Mouse (Mus musculus): ENCODE data around the gene Ntm. TPM values are rescaled to one million over a fixed set of nuclear protein-coding genes. Genes with fewer than 3 reads are reported as not detected.

Gene Ntm
- polyA plus RNA-seq, 1 experiment from 2014 or later: 39.7 TPM

DNA sequence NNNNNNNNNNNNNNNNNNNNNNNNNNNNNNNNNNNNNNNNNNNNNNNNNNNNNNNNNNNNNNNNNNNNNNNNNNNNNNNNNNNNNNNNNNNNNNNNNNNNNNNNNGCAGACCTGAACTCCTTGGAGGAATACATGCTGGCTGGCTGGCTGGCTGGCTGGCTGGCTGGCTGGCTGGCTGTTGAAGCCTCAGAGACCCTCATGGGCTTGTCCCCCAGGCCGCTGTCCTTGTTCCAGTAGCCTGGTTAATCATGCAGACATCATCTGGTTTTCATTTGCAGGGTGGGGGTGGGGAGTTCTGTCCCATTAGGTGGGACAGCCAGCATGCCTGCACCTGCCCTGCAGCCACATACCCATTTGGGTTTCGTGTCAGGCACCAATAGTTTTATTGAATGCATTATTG is 129.2 kb downstream of the Ntm start:
- H3K27ac ChIP-seq (ENCODE audit: low read depth, low read length): no peak overlapping the region
- no peaks in the 10 kb centered on the region for H3K36me3 ChIP-seq (ENCODE audit: control insufficient read depth, insufficient read depth, low read length)
- no peak overlapping the region for H3K4me2 ChIP-seq
- no peak overlapping the region for H3K9ac ChIP-seq (ENCODE audit: low read depth, low read length)
- no peaks in the 10 kb centered on the region for H3K4me1 ChIP-seq (ENCODE audit: control insufficient read depth, insufficient read depth, low read length)
- H3K4me3 ChIP-seq (ENCODE audit: low read depth, low read length): no peak overlapping the region
- no peak for ATAC-seq (replicated peaks; ENCODE audit: insufficient number of reproducible peaks, low FRiP score, low TSS enrichment)
- 38% methylated on average over 2 of the region's 2 CpGs for WGBS (ENCODE audit: insufficient replicate concordance)
- no peaks in the 10 kb centered on the region; the same call in 1 of the 2 replicates for H3K27me3 ChIP-seq (ENCODE audit: control insufficient read depth, insufficient read depth, low read length)
- H3K9me3 ChIP-seq (replicated peaks; ENCODE audit: control insufficient read depth, low read length): no peaks in the 10 kb centered on the region

DNA sequence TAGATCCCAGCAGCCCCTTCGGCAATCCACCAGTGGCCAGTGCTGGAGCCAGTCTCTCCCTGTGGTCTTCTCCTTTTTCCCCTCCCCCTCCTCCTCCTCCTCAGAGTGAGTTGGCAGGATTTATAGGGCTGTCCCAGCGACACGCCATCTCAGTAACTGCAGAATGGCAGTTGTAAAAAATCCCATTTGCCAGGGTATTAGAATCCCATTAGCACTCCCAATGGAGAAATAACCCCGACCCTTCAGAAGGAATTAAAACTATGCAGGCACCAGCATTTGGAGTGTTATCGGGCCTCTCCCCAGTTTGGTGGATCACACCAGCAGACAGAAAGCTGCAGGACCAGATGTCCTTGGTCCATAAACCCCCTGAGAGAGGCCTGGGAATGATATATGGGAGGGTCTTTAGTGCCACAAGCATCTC is 135.7 kb downstream of the Ntm start:
- Histone ChIP-seq H3K4me2 (no peak overlapping the region), H3K9me3 (replicated peaks; ENCODE audit: control insufficient read depth, low read length) (no peaks in the 10 kb centered on the region), H3K27me3 (ENCODE audit: control insufficient read depth, insufficient read depth, low read length) (no peaks in the 10 kb centered on the region; the same call in 1 of the 2 replicates), H3K9ac (ENCODE audit: low read depth, low read length) (no peak overlapping the region), H3K36me3 (ENCODE audit: control insufficient read depth, insufficient read depth, low read length) (no peaks in the 10 kb centered on the region), H3K4me1 (ENCODE audit: control insufficient read depth, insufficient read depth, low read length) (no peaks in the 10 kb centered on the region), H3K4me3 (ENCODE audit: low read depth, low read length) (no peak overlapping the region), H3K27ac (ENCODE audit: low read depth, low read length) (no peak overlapping the region)
- no peak for ATAC-seq (replicated peaks; ENCODE audit: insufficient number of reproducible peaks, low FRiP score, low TSS enrichment)
- WGBS (ENCODE audit: insufficient replicate concordance): 37% methylated on average over 5 of the region's 5 CpGs

DNA sequence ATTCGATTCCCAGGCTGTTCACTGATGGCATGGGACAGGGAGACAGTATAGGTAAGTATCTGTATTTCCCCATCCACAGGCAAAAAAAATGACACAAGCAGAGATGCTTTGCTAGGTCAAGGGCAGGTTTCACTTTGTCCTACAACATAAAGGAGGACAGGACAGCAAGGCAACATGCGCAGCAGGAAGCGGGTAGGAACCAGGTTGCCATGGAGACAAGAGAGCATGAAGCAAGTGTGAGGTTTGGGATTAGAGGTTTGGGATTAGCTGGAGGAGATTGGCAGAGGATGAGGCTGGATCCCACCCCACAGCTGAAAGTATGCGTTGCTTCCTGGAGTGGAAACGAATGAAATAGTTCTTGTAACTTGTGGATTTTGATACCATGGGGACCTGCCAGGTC is 137.7 kb downstream of the Ntm start:
- Histone ChIP-seq H3K9me3 (replicated peaks; ENCODE audit: control insufficient read depth, low read length) (no peaks in the 10 kb centered on the region), H3K4me1 (ENCODE audit: control insufficient read depth, insufficient read depth, low read length) (no peaks in the 10 kb centered on the region), H3K27me3 (ENCODE audit: control insufficient read depth, insufficient read depth, low read length) (no peaks in the 10 kb centered on the region; the same call in 1 of the 2 replicates), H3K4me3 (ENCODE audit: low read depth, low read length) (no peak overlapping the region), H3K36me3 (ENCODE audit: control insufficient read depth, insufficient read depth, low read length) (no peaks in the 10 kb centered on the region), H3K4me2 (no peak overlapping the region), H3K27ac (ENCODE audit: low read depth, low read length) (no peak overlapping the region), H3K9ac (ENCODE audit: low read depth, low read length) (no peak overlapping the region)
- no peak for ATAC-seq (replicated peaks; ENCODE audit: insufficient number of reproducible peaks, low FRiP score, low TSS enrichment)
- 82% methylated on average over 5 of the region's 5 CpGs for WGBS (ENCODE audit: insufficient replicate concordance)

DNA sequence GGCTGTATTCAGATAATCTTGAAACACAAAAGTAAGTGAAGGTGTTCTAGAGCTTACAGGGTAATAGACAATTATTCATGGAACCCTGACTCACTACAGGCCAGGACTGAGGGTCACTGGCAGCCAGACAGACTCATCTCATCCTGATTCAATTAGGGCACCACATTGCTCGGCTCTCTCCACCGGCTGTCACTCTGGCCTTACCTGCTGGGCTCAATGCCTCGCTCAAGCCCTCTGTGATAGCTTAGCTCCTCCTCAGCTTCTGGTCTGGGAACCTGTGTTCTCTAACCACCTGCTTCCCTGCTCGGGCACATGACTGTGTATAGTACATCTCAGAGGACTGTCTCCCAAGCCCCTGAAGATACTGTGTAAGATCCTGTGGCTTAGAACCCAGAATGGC is 139.2 kb downstream of the Ntm start:
- H3K4me2 ChIP-seq: no peak overlapping the region
- no peaks in the 10 kb centered on the region for H3K36me3 ChIP-seq (ENCODE audit: control insufficient read depth, insufficient read depth, low read length)
- 75% methylated on average over 4 of the region's 4 CpGs for WGBS (ENCODE audit: insufficient replicate concordance)
- H3K9me3 ChIP-seq (replicated peaks; ENCODE audit: control insufficient read depth, low read length): no peaks in the 10 kb centered on the region
- H3K27me3 ChIP-seq (ENCODE audit: control insufficient read depth, insufficient read depth, low read length): no peaks in the 10 kb centered on the region
- no peak for ATAC-seq (replicated peaks; ENCODE audit: insufficient number of reproducible peaks, low FRiP score, low TSS enrichment)
- no peak overlapping the region for H3K4me3 ChIP-seq (ENCODE audit: low read depth, low read length)
- H3K27ac ChIP-seq (ENCODE audit: low read depth, low read length): no peak overlapping the region
- H3K9ac ChIP-seq (ENCODE audit: low read depth, low read length): no peak overlapping the region
- no peaks in the 10 kb centered on the region for H3K4me1 ChIP-seq (ENCODE audit: control insufficient read depth, insufficient read depth, low read length)

DNA sequence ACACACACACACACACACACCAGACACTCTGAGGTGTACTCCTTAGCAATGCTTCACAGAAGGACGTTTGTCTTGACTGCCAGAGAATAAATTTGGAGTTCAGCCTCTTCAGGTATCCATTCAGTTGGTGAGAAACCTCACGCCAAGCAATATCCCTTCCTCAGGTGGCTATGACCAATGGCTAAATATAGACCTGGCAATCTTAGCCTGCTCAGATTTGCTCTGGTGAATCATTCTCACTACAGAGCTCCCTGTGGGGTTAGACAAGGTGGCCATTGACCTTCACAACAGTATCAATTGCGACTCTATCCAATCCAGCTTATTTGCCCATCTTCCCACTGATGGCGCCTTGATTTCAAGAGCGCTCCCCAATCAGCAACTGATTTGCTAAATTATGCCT is 150.3 kb downstream of the Ntm start:
- Histone ChIP-seq H3K36me3 (ENCODE audit: control insufficient read depth, insufficient read depth, low read length) (no peaks in the 10 kb centered on the region), H3K27ac (ENCODE audit: low read depth, low read length) (no peak overlapping the region), H3K4me1 (ENCODE audit: control insufficient read depth, insufficient read depth, low read length) (no peaks in the 10 kb centered on the region), H3K27me3 (ENCODE audit: control insufficient read depth, insufficient read depth, low read length) (no peaks in the 10 kb centered on the region), H3K4me2 (no peak overlapping the region), H3K9ac (ENCODE audit: low read depth, low read length) (no peak overlapping the region), H3K9me3 (replicated peaks; ENCODE audit: control insufficient read depth, low read length) (no peaks in the 10 kb centered on the region), H3K4me3 (ENCODE audit: low read depth, low read length) (no peak overlapping the region)
- 74% methylated on average over 5 of the region's 5 CpGs for WGBS (ENCODE audit: insufficient replicate concordance)
- ATAC-seq (replicated peaks; ENCODE audit: insufficient number of reproducible peaks, low FRiP score, low TSS enrichment): no peak

DNA sequence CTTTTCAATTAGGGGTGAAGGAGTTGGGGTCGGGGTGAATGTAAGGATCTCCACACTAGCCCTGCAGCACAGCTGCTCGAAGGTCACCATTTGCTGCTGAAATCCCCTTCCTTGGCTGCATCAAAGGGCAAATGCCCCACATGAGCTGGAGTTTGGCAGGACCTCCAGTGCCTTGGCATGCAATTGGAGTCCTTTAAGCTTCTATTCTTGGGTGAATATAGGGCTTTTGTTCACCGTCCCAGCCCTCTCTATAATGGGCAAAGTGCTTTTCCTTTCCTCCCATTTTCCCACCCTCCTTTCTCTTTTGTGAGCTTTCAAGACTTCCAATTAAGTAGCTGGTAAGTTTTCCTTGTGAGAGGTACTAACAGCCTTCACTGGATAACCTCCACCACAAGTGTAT is 156.2 kb downstream of the Ntm start:
- Histone ChIP-seq H3K4me3 (ENCODE audit: low read depth, low read length) (no peak overlapping the region), H3K4me2 (no peak overlapping the region), H3K27me3 (ENCODE audit: control insufficient read depth, insufficient read depth, low read length) (no peaks in the 10 kb centered on the region), H3K4me1 (ENCODE audit: control insufficient read depth, insufficient read depth, low read length) (no peaks in the 10 kb centered on the region), H3K9ac (ENCODE audit: low read depth, low read length) (no peak overlapping the region), H3K9me3 (replicated peaks; ENCODE audit: control insufficient read depth, low read length) (no peaks in the 10 kb centered on the region), H3K36me3 (ENCODE audit: control insufficient read depth, insufficient read depth, low read length) (no peaks in the 10 kb centered on the region), H3K27ac (ENCODE audit: low read depth, low read length) (no peak overlapping the region)
- no peak for ATAC-seq (replicated peaks; ENCODE audit: insufficient number of reproducible peaks, low FRiP score, low TSS enrichment)
- 59% methylated on average over 3 of the region's 3 CpGs for WGBS (ENCODE audit: insufficient replicate concordance)

DNA sequence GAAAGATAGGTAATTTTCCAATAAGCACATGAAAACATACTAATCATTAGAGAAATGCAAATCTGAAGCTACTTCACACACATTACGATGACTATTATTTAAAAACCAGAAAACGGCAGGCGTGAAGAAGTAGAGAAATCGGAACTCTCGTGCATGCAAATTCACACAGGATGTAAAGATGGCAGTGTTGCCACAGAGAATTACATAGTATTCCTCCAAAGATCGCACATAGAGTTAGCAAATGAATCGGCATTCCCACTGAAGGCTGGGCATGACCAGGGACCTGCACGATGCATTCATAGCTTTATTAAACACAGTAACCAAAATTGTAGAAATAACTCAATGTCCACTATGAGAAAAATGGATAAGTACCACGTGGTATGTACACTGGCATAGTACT is 158.5 kb downstream of the Ntm start:
- Histone ChIP-seq H3K4me1 (ENCODE audit: control insufficient read depth, insufficient read depth, low read length) (no peaks in the 10 kb centered on the region), H3K27me3 (ENCODE audit: control insufficient read depth, insufficient read depth, low read length) (no peaks in the 10 kb centered on the region), H3K27ac (ENCODE audit: low read depth, low read length) (no peak overlapping the region), H3K9ac (ENCODE audit: low read depth, low read length) (no peak overlapping the region), H3K36me3 (ENCODE audit: control insufficient read depth, insufficient read depth, low read length) (no peaks in the 10 kb centered on the region), H3K4me3 (ENCODE audit: low read depth, low read length) (no peak overlapping the region), H3K9me3 (replicated peaks; ENCODE audit: control insufficient read depth, low read length) (no peaks in the 10 kb centered on the region), H3K4me2 (no peak overlapping the region)
- ATAC-seq (replicated peaks; ENCODE audit: insufficient number of reproducible peaks, low FRiP score, low TSS enrichment): no peak
- WGBS (ENCODE audit: insufficient replicate concordance): 86% methylated on average over 9 of the region's 9 CpGs

DNA sequence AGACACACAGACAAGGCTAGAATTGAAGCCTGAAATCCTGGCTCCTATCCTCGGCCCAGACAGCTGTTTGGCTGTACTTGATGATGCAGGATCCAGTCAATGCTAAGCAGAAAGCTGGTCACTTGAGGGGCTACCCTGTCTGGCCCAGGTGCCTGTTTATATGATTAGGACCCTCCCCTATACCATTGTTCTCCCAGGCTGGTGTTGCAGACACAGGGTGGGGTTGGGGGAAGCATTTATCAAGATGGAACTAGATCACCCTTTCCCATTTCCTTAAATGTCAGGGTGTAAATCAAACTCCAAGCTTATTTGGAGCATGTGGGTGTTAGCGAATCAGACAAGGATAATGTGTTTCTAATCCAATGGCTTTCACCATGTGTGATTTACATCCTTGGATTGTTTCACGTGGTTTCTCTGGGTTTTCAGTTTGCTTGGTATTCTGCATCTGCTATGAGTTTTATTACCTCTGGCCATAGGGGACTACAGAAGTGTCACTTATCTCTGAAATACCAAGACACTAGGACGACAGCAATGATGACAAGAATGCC is 159.1 kb downstream of the Ntm start:
- ATAC-seq (replicated peaks; ENCODE audit: insufficient number of reproducible peaks, low FRiP score, low TSS enrichment): no peak
- no peaks in the 10 kb centered on the region for H3K36me3 ChIP-seq (ENCODE audit: control insufficient read depth, insufficient read depth, low read length)
- no peak overlapping the region for H3K9ac ChIP-seq (ENCODE audit: low read depth, low read length)
- no peak overlapping the region for H3K4me2 ChIP-seq
- no peaks in the 10 kb centered on the region for H3K27me3 ChIP-seq (ENCODE audit: control insufficient read depth, insufficient read depth, low read length)
- H3K4me1 ChIP-seq (ENCODE audit: control insufficient read depth, insufficient read depth, low read length): no peaks in the 10 kb centered on the region
- no peaks in the 10 kb centered on the region for H3K9me3 ChIP-seq (replicated peaks; ENCODE audit: control insufficient read depth, low read length)
- H3K27ac ChIP-seq (ENCODE audit: low read depth, low read length): no peak overlapping the region
- no peak overlapping the region for H3K4me3 ChIP-seq (ENCODE audit: low read depth, low read length)
- WGBS (ENCODE audit: insufficient replicate concordance): 58% methylated on average over 4 of the region's 4 CpGs

DNA sequence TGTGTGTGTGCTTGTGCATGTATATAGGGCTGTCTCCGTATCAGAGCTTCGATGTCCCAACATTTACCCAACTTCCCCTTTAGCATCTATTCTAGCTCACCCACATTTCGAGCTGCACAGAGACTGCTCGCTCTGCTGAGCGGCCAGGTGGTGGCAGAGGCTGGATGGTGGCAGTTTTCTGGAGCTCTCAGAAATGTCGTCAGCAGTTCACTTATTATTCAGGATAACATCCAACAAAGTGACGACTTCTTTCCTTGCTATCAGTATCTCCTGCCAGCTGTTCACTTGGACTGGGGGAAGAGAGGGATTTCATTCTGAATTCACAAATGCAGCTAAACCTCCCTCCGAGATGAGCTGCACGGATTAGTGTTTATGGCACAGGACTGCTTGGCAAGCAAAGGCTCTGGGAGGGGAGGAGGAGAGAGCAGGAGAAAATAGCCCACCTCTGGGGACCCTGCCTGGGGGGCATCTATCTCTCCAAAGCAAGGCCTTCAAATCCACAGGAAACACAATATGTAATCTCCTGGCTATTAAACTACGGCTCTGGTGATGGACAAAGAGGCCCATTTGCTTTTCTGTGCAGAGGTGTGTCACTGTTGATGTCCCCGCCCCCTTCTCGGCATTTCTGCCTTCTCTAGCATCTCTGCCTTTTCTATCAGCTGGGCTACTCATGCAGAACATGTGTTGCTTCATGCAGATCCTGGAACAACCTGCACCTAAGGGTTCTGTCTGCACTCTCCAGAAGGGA is 159.8 kb downstream of the Ntm start:
- 52% methylated on average over 12 of the region's 12 CpGs for WGBS (ENCODE audit: insufficient replicate concordance)
- Histone ChIP-seq H3K36me3 (ENCODE audit: control insufficient read depth, insufficient read depth, low read length) (no peaks in the 10 kb centered on the region), H3K4me1 (ENCODE audit: control insufficient read depth, insufficient read depth, low read length) (no peaks in the 10 kb centered on the region), H3K9ac (ENCODE audit: low read depth, low read length) (no peak overlapping the region), H3K9me3 (replicated peaks; ENCODE audit: control insufficient read depth, low read length) (no peaks in the 10 kb centered on the region), H3K27ac (ENCODE audit: low read depth, low read length) (no peak overlapping the region), H3K4me2 (no peak overlapping the region), H3K27me3 (ENCODE audit: control insufficient read depth, insufficient read depth, low read length) (no peaks in the 10 kb centered on the region), H3K4me3 (ENCODE audit: low read depth, low read length) (no peak overlapping the region)
- no peak for ATAC-seq (replicated peaks; ENCODE audit: insufficient number of reproducible peaks, low FRiP score, low TSS enrichment)
